Mouse (Mus musculus) erythroblast, embryonic 14.5 days (primary cell): ENCODE data around the gene Chd2. TPM values are rescaled to one million over a fixed set of nuclear protein-coding genes. Genes with fewer than 3 reads are reported as not detected.

Experiments
- H3K27me3 ChIP-seq: 2 replicates; pipeline ENCODE4 v1.6.1; 2012; ENCODE audit warnings: inconsistent platforms; ENCODE audit not compliant: control insufficient read depth
- H3K36me3 ChIP-seq: 2 replicates; pipeline ENCODE4 v1.6.1; 2012; ENCODE audit warnings: mild to moderate bottlenecking, inconsistent platforms; ENCODE audit not compliant: control insufficient read depth
- H3K4me1 ChIP-seq: 2 replicates; pipeline ENCODE4 v1.6.1; 2012; ENCODE audit warnings: inconsistent platforms; ENCODE audit not compliant: control insufficient read depth
- H3K4me3 ChIP-seq: replicated peaks from 2 replicates; pipeline ENCODE3; 2012; ENCODE audit warnings: moderate library complexity, mild to moderate bottlenecking, inconsistent platforms
- H3K9me3 ChIP-seq: 2 replicates; pipeline ENCODE4 v1.6.1; 2012; ENCODE audit warnings: low read length, inconsistent platforms, mixed read lengths; ENCODE audit not compliant: control insufficient read depth
- GATA1 ChIP-seq: IDR thresholded peaks from 2 replicates; pipeline ENCODE4 v1.6.1; 2012; ENCODE audit warnings: low read length, inconsistent platforms, mixed read lengths
- TAL1 ChIP-seq: IDR thresholded peaks from 3 replicates; pipeline ENCODE4 v1.6.1; 2012; ENCODE audit warnings: low read length, inconsistent platforms, mixed read lengths
- polyA plus RNA-seq: library from polyadenylated mRNA; stranded (reverse); fragments of >175 nt; gene quantifications from 2 replicates; pipeline ENCODE4 v1.2.3, GENCODE M21; 2012

Gene Chd2
- polyA plus RNA-seq, result 6.4 and 7.1 TPM in 2 replicates

DNA sequence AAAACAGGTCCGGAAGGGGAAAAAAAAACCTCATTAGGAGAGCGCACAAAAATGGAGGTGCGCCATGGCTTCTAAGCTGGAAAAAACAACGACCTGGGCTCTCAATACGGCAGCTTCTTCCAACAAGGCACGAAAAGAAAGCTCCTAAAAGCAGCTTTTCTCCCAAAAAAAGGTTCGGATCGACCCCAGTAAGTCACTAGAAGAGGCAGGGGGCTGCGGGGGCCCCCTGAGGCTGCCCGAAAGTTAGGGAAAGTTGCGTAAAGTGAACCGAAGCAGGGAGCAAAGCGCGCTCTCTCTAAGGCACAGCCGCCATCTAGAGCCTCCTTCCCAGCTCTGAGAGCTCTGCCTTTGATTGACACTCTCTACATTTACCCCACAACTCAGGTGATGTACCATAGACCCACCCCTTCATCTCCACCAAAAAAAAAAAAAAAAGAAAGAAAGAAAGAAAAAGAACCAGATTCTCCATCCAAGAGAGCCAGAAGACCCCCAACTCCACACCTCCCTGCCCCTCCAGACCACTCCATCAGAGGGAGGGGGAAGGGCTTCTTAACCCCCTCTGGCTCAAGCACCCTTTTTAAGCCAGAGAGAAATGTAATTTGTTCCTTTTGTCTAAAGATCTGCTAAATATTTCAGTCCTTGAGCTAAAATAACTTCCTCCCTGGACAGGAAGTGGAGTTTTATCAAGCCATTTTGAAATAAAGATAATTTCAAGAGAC lies at the start of gene Chd2:
Gene Chd2, minus strand, starts transcription at position 419 of the 719 bp plus-strand sequence.
- Histone ChIP-seq H3K4me1 (peaks cover 28% of the 10 kb centered on the region), H3K4me3 (peak within 1 kb of the TSS; percentile 81), H3K36me3 (peaks cover 74% of the 10 kb centered on the region), H3K27me3 (no peaks in the 10 kb centered on the region), H3K9me3 (peaks cover 4% of the 10 kb centered on the region)
- no peak for TF ChIP-seq TAL1
- no peak for TF ChIP-seq GATA1

DNA sequence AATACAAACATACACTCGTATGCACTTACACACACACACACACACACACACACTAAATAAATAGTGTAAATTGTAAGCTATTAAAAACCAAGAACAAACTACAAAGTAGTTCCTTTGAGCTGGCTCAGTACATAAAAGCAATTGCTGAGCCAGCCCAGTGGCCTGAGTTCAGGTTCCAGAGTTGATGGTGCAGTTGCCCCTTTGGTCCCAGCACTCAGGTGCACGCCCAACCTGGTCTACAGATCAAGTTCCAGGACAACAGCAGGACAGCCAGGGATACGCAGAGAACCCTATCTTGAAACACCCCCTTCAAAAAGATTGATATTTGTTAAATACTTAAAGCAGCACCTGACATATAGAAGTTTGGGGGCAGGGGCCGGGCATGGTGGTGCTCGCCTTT lies 49.1 kb upstream of the Chd2 start:
- Histone ChIP-seq H3K9me3 (no peaks in the 10 kb centered on the region), H3K4me3 (no peak overlapping the region), H3K4me1 (peaks cover 36% of the 10 kb centered on the region), H3K36me3 (no peaks in the 10 kb centered on the region), H3K27me3 (no peaks in the 10 kb centered on the region)
- TF ChIP-seq GATA1 (no peak), TAL1 (no peak)

DNA sequence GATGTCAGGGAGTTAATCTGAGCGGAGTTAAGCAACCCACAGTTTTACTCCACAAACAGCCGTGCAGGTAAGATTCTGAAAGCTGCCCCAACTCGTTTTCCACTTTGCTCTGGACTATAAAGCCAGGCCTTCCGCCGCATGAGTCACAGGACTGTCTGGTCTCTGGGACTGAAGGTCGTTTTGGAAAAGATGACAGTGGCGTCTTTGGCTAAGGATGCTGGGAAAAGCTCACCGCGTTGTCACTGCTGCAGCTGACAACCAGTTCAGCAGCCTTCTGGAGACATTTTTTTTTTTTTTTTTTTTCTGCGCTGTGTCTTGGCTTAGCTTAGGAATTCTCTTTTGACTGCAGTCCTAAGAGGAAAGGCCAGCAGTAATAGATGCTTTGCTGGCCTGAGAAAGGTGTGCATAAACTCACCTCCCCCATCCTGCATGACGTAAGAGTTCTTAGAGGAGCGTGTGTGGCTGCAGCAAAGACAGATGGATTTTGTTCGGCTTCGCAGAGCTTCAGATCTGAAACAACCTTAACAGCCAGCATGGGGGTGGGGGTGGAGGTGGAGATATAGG lies 47.7 kb upstream of the Chd2 start:
- peaks cover 31% of the 10 kb centered on the region for H3K4me1 ChIP-seq
- no peaks in the 10 kb centered on the region for H3K36me3 ChIP-seq
- H3K9me3 ChIP-seq, result no peaks in the 10 kb centered on the region
- no peak overlapping the region for H3K4me3 ChIP-seq
- TF ChIP-seq GATA1 (no peak), TAL1 (no peak)
- H3K27me3 ChIP-seq, result no peaks in the 10 kb centered on the region

DNA sequence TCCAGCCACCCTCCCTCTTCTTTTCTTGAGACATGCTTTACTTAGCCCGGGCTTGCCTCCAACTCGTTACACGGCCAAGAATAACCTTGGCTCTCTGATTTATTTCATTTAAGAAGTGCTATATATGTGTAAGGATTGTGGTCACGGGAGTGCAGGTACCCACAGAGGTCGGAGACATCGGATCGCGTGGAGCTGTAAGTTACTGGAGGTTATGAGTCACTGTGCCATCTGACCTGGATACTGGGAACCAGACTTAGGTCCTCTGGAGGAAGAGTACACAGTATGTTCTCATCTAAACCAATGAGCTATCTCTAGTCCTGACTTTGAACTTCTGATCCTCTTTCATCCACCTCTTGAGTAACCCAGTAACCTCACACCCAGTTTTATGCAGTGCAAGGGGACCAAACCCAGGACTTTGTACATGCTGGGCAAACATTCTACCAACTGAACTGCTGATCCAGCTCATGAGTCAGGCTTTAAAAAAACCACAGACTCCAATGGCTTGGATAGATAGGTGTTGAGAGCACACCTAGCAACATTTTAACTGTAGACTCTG lies 46.8 kb upstream of the Chd2 start:
- Histone ChIP-seq H3K9me3 (no peaks in the 10 kb centered on the region), H3K4me1 (peaks cover 31% of the 10 kb centered on the region)
- TF ChIP-seq TAL1, result no peak
- no peak for TF ChIP-seq GATA1

DNA sequence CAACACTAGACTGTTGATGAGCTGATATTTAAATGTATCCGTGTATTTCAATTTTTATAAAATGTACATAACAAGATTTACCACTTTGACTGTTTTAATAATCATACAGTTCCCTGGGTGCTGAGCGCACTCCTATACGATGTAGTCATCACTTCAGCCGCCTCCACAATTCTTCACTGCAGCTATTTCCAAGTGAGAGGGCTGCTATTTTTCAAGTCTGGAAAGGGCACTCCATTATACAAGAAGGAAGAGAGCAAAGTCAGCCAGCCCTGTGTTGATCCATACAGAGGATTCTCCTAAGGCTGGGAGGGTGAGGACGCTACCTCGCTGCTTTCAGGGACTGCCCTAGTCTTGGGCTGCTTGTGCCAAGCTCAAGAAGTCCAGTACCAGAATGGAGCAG lies 45.1 kb upstream of the Chd2 start:
- Histone ChIP-seq H3K9me3 (no peaks in the 10 kb centered on the region), H3K4me3 (no peak overlapping the region), H3K4me1 (peaks cover 31% of the 10 kb centered on the region), H3K27me3 (no peaks in the 10 kb centered on the region), H3K36me3 (no peaks in the 10 kb centered on the region)
- TF ChIP-seq GATA1, result no peak
- no peak for TF ChIP-seq TAL1

More for the DNA sequence above, 46.8 kb upstream of the Chd2 start:
- no peak overlapping the region for H3K4me3 ChIP-seq
- no peaks in the 10 kb centered on the region for H3K36me3 ChIP-seq
- H3K27me3 ChIP-seq, result no peaks in the 10 kb centered on the region

DNA sequence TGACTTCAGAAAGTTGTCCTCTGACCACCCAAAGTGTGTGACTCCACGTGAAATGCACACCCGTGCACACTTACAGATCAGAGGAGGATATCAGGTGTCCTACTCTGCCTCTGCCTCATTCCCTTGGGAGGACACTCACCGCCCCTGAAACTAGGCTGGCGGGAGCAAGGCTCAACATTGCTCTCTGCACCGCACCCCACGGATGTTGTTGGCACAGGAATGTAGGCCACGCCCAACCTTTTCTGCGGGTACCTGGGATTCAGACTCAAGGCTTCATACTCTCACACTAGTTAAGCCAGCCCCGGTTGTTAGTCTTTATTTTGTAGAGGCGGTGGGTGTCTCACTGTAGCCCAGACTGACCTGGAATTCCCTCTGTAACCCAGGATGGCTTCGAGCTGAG lies 44.6 kb upstream of the Chd2 start:
- Histone ChIP-seq H3K4me3 (no peak overlapping the region), H3K36me3 (no peaks in the 10 kb centered on the region), H3K9me3 (no peaks in the 10 kb centered on the region), H3K27me3 (no peaks in the 10 kb centered on the region), H3K4me1 (peaks cover 31% of the 10 kb centered on the region)
- no peak for TF ChIP-seq TAL1
- TF ChIP-seq GATA1, result no peak

DNA sequence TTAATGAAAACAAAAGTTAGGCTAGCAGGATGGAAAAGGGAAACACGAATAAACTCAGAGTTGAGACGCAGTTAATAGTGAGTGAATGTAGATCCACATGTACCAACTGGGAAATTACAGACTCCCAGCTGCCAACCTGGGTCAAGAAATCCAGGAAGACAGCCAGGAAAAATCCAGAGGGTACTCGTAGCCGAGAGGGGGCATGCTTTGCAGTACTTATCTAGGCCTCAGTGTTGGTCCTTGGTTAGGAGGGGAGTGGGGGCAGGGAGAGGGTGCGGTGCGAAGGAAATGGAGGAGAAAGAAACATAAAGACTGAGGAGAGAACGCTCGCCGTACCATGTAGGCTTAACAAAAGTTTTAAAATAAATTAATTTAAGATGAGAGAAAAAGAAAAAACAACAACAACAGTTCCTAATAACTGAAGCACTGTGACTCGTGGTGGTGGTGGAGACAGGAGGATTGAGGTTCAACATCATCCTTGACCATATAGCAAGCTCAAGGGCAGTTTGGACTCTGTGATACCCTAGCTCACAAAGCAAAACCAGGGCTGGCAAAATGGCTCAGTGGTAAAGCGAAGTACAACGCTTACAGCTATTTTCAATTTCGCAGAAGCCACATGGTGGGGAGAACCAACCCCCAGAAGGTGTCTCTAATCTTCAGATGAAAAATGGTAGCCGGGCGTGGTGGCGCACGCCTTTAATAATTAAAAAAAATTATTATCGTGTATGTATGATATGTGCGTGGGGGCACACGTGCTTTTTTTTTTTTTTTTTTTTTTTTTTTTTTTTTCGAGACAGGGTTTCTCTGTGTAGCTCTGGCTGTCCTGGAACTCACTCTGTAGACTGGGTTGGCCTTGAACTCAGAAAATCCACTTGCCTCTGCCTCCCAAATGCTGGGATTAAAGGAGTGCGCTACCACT lies 43.7 kb upstream of the Chd2 start:
- Histone ChIP-seq H3K4me3 (no peak overlapping the region), H3K4me1 (peaks cover 31% of the 10 kb centered on the region), H3K9me3 (no peaks in the 10 kb centered on the region), H3K36me3 (no peaks in the 10 kb centered on the region), H3K27me3 (no peaks in the 10 kb centered on the region)
- TF ChIP-seq GATA1 (no peak), TAL1 (no peak)

DNA sequence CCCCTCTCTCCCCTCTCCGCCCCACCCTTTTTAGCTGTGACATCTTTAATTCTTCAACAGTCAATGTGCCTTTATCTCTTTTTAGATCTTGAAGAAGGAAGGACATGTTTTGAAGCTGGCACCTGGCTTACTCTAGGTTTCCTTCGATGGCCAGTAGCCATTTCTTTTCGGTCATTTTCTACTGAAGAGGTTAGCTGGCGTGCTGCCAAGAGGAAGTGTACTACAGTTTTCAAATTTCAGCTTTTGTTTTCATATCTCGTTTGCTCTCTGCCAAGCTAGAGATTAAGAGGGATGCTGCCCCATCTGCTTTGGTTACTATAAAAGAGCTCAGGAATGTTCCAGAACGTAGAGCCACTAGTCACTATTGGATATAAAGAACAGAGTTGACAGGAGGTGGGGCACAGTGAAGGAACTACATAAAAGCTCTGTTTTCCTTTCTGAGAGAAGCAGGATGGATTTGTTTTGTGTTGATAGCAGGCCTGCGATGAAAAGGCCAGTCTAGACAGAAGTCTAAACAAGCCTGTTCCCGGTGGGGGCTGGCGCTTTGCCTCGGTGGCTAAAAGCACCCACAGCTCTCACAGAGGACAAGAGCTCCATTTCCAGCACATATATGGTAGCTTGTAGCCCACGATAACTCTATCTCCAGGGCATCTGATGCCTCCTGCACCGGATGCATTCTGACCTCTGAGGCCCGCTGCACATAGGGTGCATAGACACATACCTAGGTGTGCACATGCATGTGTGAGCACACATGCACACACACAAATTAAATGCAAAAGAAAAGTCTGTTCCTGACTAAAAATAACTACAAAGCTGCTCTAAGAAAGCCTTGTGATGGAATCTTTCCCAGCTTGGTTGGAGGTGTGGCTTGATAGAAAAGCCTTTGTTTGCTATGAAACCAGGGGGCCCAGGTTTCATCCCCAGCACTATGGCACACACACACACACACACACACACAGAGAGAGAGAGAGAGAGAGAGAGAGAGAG lies 42.7 kb upstream of the Chd2 start:
- no peak for TF ChIP-seq TAL1
- no peak for TF ChIP-seq GATA1
- no peak overlapping the region for H3K4me3 ChIP-seq
- H3K27me3 ChIP-seq, result no peaks in the 10 kb centered on the region
- H3K9me3 ChIP-seq, result no peaks in the 10 kb centered on the region
- H3K4me1 ChIP-seq, result peaks cover 28% of the 10 kb centered on the region
- H3K36me3 ChIP-seq, result no peaks in the 10 kb centered on the region
